Mouse (Mus musculus) midbrain, embryonic 14.5 days (tissue): ENCODE data around the gene Cwc25. TPM values are rescaled to one million over a fixed set of nuclear protein-coding genes. Genes with fewer than 3 reads are reported as not detected.

Source experiments
- ATAC-seq: fragments of 200-750 bp; cut with Nextera tagmentation; 2 replicates; pipeline ENCODE4 v1.8.0; 2017; ENCODE audit warnings: moderate number of reproducible peaks, moderate library complexity; ENCODE audit not compliant: low FRiP score, low TSS enrichment
- DNase-seq: peaks from one replicate; pipeline ENCODE4 v3.0.0-alpha.2; 2015
- H3K27ac ChIP-seq: fragments of 300-500 bp; sonication (generic); replicated peaks from 2 replicates; pipeline ENCODE4 v1.5.1; 2014; ENCODE audit warnings: mild to moderate bottlenecking, low read depth, low read length, moderate library complexity
- H3K27me3 ChIP-seq: fragments of 300-500 bp; sonication (generic); 2 replicates; pipeline ENCODE4 v1.6.1; 2014; ENCODE audit warnings: low read length, control low read depth, mixed read lengths; ENCODE audit not compliant: control insufficient read depth, insufficient read depth
- H3K36me3 ChIP-seq: fragments of 300-500 bp; sonication (generic); 2 replicates; pipeline ENCODE4 v1.6.1; 2014; ENCODE audit warnings: low read length, control low read depth; ENCODE audit not compliant: control insufficient read depth, insufficient read depth
- H3K4me1 ChIP-seq: fragments of 300-500 bp; sonication (generic); 2 replicates; pipeline ENCODE4 v1.6.1; 2014; ENCODE audit warnings: mild to moderate bottlenecking, antibody characterized with exemption, low read length, control low read depth; ENCODE audit not compliant: control insufficient read depth, insufficient read depth
- H3K4me2 ChIP-seq: fragments of 300-500 bp; sonication (generic); 2 replicates; pipeline ENCODE4 v1.6.1; 2014; ENCODE audit warnings: mild to moderate bottlenecking, low read length, moderate library complexity
- H3K4me3 ChIP-seq: fragments of 300-500 bp; sonication (generic); replicated peaks from 2 replicates; pipeline ENCODE4 v1.5.1; 2014; ENCODE audit warnings: low read depth, low read length
- H3K9ac ChIP-seq: fragments of 300-500 bp; sonication (generic); replicated peaks from 2 replicates; pipeline ENCODE4 v1.6.1; 2014; ENCODE audit warnings: mild to moderate bottlenecking, low read length, moderate library complexity
- H3K9me3 ChIP-seq: fragments of 300-500 bp; sonication (generic); 2 replicates; pipeline ENCODE4 v1.6.1; 2016; ENCODE audit warnings: low read length, control low read depth, mixed read lengths; ENCODE audit not compliant: control insufficient read depth
- WGBS: fragments of 180-500 bp; shearing (Covaris S2); extraction: QIAGEN DNeasy Blood & Tissue Kit; methylation state at CpG from one replicate; pipeline ENCODE4 v1.1.7; 2014; 5-methylcytosine and 5-hydroxymethylcytosine counted together
- polyA plus RNA-seq: library from polyadenylated mRNA; unstranded; fragments of >200 nt; fragmentation: Nextera tagmentation; extraction: Ambion mirVana; gene quantifications from 2 replicates; pipeline ENCODE4 v1.2.1, GENCODE M21; 2014

Gene Cwc25
- polyA plus RNA-seq, 1 experiment from 2014 or later = 13.2 TPM

GRCm38 (mm10) chr11:97809235-97810121 lies 43.1 kb upstream of the Cwc25 start:
- H3K4me2 ChIP-seq = peak overlapping the region; percentile 4; the same call in 1 of the 2 replicates
- 77% methylated on average over 7 of the region's 7 CpGs for WGBS
- H3K4me3 ChIP-seq = no peak overlapping the region
- peaks cover 75% of the 10 kb centered on the region for H3K4me1 ChIP-seq
- H3K36me3 ChIP-seq = peaks cover 36% of the 10 kb centered on the region
- no peak overlapping the region for H3K9ac ChIP-seq
- DNase-seq = no peak
- no peak overlapping the region for H3K27ac ChIP-seq
- H3K9me3 ChIP-seq = no peaks in the 10 kb centered on the region
- H3K27me3 ChIP-seq = no peaks in the 10 kb centered on the region
- no peak for ATAC-seq

GRCm38 (mm10) chr11:97808621-97809234 lies 42.4 kb upstream of the Cwc25 start:
- DNase-seq (peak; percentile 46), ATAC-seq (no peak)
- Histone ChIP-seq H3K4me1 (peaks cover 78% of the 10 kb centered on the region), H3K27ac (no peak overlapping the region), H3K9me3 (no peaks in the 10 kb centered on the region), H3K27me3 (no peaks in the 10 kb centered on the region), H3K4me2 (peak overlapping the region; percentile 4; the same call in 1 of the 2 replicates), H3K36me3 (peaks cover 34% of the 10 kb centered on the region), H3K9ac (no peak overlapping the region), H3K4me3 (no peak overlapping the region)
- WGBS = 54% methylated on average over 5 of the region's 5 CpGs

- no peak overlapping the region for H3K4me2 ChIP-seq
- H3K4me1 ChIP-seq = peaks cover 71% of the 10 kb centered on the region
- 75% methylated on average over 2 of the region's 2 CpGs for WGBS
- peak; percentile 53 for DNase-seq
- H3K27me3 ChIP-seq = no peaks in the 10 kb centered on the region
- H3K36me3 ChIP-seq = peaks cover 31% of the 10 kb centered on the region
- no peak overlapping the region for H3K4me3 ChIP-seq
- no peak overlapping the region for H3K9ac ChIP-seq
- ATAC-seq = no peak
- no peak overlapping the region for H3K27ac ChIP-seq
- no peaks in the 10 kb centered on the region for H3K9me3 ChIP-seq
Measured at GRCm38 (mm10) chr11:97808093-97808492, 41.7 kb upstream of the Cwc25 start.

- no peak overlapping the region for H3K4me2 ChIP-seq
- no peaks in the 10 kb centered on the region for H3K27me3 ChIP-seq
- H3K4me3 ChIP-seq = no peak overlapping the region
- no peak overlapping the region for H3K27ac ChIP-seq
- peaks cover 69% of the 10 kb centered on the region for H3K4me1 ChIP-seq
- 64% methylated on average over 6 of the region's 6 CpGs for WGBS
- peaks cover 31% of the 10 kb centered on the region for H3K36me3 ChIP-seq
- DNase-seq (no peak), ATAC-seq (no peak)
- no peak overlapping the region for H3K9ac ChIP-seq
- no peaks in the 10 kb centered on the region for H3K9me3 ChIP-seq
Measured at GRCm38 (mm10) chr11:97807626-97808025, 41.3 kb upstream of the Cwc25 start.

- ATAC-seq (no peak), DNase-seq (no peak)
- Histone ChIP-seq H3K27me3 (no peaks in the 10 kb centered on the region), H3K9me3 (no peaks in the 10 kb centered on the region), H3K36me3 (peaks cover 31% of the 10 kb centered on the region), H3K4me1 (peaks cover 69% of the 10 kb centered on the region), H3K4me3 (0 out of 2 replicates have a peak overlapping the region, but pooled peaks have one; percentile 12), H3K4me2 (peak overlapping the region; percentile 47), H3K9ac (peak overlapping the region; percentile 39; the same call in 1 of the 2 replicates), H3K27ac (peak overlapping the region; percentile 75)
- WGBS = 50% methylated on average over 7 of the region's 7 CpGs
Measured at GRCm38 (mm10) chr11:97806613-97806964, 40.2 kb upstream of the Cwc25 start.

GRCm38 (mm10) chr11:97805662-97806612 lies 39.6 kb upstream of the Cwc25 start:
- WGBS = 35% methylated on average over 15 of the region's 15 CpGs
- H3K9ac ChIP-seq = peak overlapping the region; percentile 39; the same call in 1 of the 2 replicates
- peak overlapping the region; percentile 75 for H3K27ac ChIP-seq
- H3K4me1 ChIP-seq = peaks cover 68% of the 10 kb centered on the region
- DNase-seq (peak; percentile 67), ATAC-seq (peak; percentile 54; the same call in 1 of the 2 replicates)
- H3K27me3 ChIP-seq = no peaks in the 10 kb centered on the region
- peaks cover 31% of the 10 kb centered on the region for H3K36me3 ChIP-seq
- peak overlapping the region; percentile 47 for H3K4me2 ChIP-seq
- no peaks in the 10 kb centered on the region for H3K9me3 ChIP-seq
- H3K4me3 ChIP-seq = 0 out of 2 replicates have a peak overlapping the region, but pooled peaks have one; percentile 12

GRCm38 (mm10) chr11:97804841-97805661 lies 38.7 kb upstream of the Cwc25 start:
- H3K27ac ChIP-seq = peak overlapping the region; percentile 75
- DNase-seq (peak; percentile 72), ATAC-seq (no peak)
- H3K4me1 ChIP-seq = peaks cover 63% of the 10 kb centered on the region
- H3K27me3 ChIP-seq = no peaks in the 10 kb centered on the region
- no peak overlapping the region for H3K9ac ChIP-seq
- H3K36me3 ChIP-seq = peaks cover 31% of the 10 kb centered on the region
- 27% methylated on average over 9 of the region's 9 CpGs for WGBS
- H3K4me3 ChIP-seq = no peak overlapping the region
- H3K9me3 ChIP-seq = no peaks in the 10 kb centered on the region
- peak overlapping the region; percentile 47 for H3K4me2 ChIP-seq
